Mouse (Mus musculus) C2C12 (cell line): ENCODE measurements around the gene Nol6.

Experiments used
- CTCF ChIP-seq: IDR thresholded peaks from one replicate; pipeline ENCODE4 v1.5.1; 2011; ENCODE audit not compliant: control insufficient read depth, insufficient read depth, insufficient read length
- MAX ChIP-seq: IDR thresholded peaks from one replicate; pipeline ENCODE4 v1.6.1; 2011; ENCODE audit warnings: mild to moderate bottlenecking, control low read depth

DNA sequence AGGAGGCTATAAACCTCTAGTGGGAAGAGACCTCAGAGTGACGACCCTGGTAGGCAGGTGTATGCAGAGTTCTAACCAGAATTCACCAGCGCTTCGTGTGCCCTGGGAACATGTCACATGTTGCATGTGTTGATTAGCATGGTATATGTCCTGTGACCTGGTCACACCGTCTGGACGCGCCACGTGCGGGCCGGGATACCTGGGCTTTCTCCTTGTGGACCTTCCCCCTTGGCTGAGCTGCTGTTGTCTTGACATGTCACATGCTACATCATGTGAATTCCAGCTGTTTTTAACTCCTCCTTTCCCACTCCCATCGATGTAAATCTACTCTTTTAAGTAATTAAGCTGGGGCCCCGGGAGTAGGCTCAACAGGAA lies 25.7 kb downstream of the Nol6 start:
- TF ChIP-seq CTCF (no peak), MAX (no peak)
